Mouse (Mus musculus): ENCODE data around the gene Tufm.
"Not testable (repeated sequence)": the region's sequence is repeated elsewhere in the genome, so short reads cannot be mapped to it uniquely, and the experiment has no call there.

The Tufm gene

DNA sequence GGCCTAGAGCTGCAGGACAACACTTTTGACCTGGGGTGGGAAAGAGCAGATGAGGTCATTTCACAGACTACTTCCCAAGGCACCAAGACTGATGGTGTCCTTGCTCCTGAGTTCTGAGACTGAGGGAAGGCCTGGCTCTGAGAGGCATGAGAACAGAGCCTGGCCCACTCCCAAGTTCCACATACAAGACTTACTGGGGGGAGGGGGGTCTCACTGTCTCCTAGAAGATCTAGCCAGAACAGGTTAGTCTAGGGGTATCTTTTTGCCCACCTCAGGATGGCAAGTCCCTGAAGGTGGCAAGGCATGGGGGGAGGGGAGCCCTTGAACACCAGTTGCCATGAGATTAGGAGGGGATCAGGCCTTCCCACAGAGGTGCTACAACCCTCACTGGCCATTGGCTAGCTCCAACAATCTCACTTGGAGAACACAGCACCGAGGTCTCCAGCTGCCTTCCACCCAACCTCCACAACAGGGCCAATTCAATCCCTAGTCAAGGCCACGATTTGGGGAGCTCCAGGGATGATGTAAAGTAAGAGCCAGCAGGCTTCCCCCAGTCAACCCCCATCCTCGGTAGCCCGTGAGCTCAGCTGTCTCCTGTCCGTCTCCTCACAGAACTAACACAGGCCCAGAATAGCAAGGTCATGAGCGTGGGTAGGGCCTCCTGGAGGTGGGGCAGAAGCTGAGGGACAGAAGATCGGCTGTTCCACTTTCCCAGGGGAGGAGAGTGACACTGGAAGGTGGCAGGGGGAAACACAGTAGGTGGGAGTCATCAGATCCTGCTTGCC, 21.7 kb upstream of the Tufm start:
- no peak for DNase-seq (ENCODE audit: low read depth in 1 of 2, low spot score in 2 of 2)

GRCm38 (mm10) chr7:126466116-126466515, 21.0 kb upstream of the Tufm start:
- no peak for DNase-seq (ENCODE audit: low read depth in 1 of 2, low spot score in 2 of 2)

DNA sequence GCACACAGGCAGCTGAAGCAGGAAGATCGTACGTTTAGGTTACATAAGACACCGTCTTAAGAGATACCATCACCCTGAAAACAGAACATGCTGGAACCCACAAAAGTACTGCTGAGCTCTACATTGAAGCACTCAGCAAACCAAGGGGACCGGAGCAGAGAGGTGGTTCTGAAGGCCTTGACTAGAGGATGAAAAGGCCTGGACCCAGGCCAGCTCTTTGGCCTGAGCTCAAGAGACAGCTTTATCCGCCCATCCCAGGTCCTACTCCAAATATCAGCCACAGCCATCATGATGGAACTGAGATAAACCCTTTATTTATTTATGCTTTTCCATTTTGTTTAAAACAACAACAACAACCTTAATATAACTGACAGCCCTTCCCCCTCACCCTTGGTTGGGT, 20.5 kb upstream of the Tufm start:
- no peak for DNase-seq (ENCODE audit: low read depth in 1 of 2, low spot score in 2 of 2)

DNA sequence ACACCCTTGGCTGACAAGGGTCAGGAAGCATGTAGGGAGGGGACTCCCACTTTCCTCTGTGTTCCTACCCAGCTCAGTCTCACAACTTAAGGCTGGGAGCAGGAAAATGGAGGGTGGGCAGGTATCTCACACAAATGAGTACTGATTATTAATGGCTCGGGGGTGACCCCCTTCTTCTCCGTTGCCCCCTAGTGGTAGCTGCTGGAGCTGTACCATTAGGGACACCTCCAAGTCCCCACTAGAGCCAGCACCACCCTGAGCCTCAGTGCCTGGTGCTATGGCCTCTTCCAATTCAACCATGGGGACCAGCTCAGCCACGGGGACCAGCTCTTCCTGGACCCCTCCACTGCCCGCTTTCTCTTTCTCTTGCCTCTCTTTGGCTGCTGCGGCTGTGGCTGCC, 19.9 kb upstream of the Tufm start:
- DNase-seq (ENCODE audit: low read depth in 1 of 2, low spot score in 2 of 2), result no peak

GRCm38 (mm10) chr7:126467834-126468627, 19.1 kb upstream of the Tufm start:
- no peak for DNase-seq (ENCODE audit: low read depth in 1 of 2, low spot score in 2 of 2)

GRCm38 (mm10) chr7:126470077-126470476, 17.1 kb upstream of the Tufm start:
- DNase-seq (ENCODE audit: low read depth in 1 of 2, low spot score in 2 of 2), result no peak

DNA sequence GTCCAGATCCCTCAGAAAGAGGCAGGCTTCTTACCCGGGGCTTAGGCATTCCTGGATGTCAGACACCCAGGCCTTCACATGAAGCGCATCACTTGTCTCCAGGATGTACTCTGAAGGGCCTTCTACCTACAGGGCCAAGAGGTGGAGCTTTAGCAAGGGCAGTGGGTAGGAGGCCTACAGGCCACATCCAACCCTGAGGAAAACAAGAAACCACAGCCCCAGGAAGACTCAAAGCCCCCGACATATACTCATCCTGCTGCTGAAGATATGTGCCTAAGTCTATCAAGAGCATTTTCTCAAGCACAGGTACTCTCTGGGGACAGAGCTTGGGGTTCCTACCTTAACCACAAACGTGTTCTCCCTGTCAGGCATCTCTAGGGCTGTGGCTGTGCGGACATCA, 15.8 kb upstream of the Tufm start:
- DNase-seq (ENCODE audit: low read depth in 1 of 2, low spot score in 2 of 2), result no peak

- DNase-seq (ENCODE audit: low read depth in 1 of 2, low spot score in 2 of 2), result no peak
Observed at GRCm38 (mm10) chr7:126471853-126472252, 15.3 kb upstream of the Tufm start.

GRCm38 (mm10) chr7:126472306-126472705, 14.9 kb upstream of the Tufm start:
- DNase-seq (ENCODE audit: low read depth in 1 of 2, low spot score in 2 of 2), result no peak

DNA sequence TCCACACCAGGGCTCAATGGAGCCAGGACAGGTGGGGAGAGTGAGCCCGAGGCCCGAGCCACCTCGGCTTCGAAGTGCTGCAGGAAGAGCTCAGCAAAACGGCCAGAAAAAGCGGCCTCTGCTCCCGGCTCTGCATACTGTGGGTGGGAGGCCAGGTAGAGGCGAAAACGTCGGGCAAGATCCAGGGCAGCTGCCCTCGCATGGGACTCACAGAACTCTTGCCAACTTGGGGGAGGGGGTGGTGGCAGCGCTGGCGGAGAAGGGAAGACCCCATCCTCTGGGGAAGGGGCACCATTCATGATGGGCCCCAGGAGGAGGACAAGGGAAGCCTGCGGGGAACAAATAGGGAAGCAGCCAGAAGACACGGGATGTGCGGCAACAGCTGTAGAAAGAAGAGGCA, 14.4 kb upstream of the Tufm start:
- no peak for DNase-seq (ENCODE audit: low read depth in 1 of 2, low spot score in 2 of 2)

- no peak for DNase-seq (ENCODE audit: low read depth in 1 of 2, low spot score in 2 of 2)
Observed at GRCm38 (mm10) chr7:126473470-126474086, 13.6 kb upstream of the Tufm start.

DNA sequence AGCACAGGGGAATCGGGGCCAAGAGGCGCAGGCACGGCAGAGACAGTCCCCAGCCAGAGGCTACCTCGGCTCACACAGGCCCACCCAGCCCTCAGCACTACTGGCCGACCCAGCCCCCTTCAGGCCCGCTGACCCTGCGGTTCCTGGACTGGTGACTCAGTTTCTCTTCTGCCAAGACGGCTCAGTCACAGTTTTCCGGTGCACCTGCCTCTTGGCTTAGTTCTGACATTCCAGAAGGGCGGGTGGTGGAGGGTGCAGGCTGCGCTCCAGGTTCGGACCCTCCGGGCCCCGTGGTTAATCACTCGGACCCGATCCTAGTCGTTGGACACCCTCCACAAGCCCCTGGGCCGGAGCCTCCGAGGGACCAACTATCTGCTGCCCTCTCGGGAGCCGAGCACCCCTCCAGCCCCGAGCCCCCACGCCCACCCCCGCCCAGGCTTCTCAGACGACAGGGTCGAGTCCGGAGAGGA, 12.6 kb upstream of the Tufm start:
- no peak for DNase-seq (ENCODE audit: low read depth in 1 of 2, low spot score in 2 of 2)

- DNase-seq (ENCODE audit: low read depth in 1 of 2, low spot score in 2 of 2), result peak; percentile 54 to 75
Observed at GRCm38 (mm10) chr7:126474993-126475581, 12.1 kb upstream of the Tufm start, which contains the start of gene Sh2b1. Gene Sh2b1, minus strand, starts transcription at chr7:126475424.

DNA sequence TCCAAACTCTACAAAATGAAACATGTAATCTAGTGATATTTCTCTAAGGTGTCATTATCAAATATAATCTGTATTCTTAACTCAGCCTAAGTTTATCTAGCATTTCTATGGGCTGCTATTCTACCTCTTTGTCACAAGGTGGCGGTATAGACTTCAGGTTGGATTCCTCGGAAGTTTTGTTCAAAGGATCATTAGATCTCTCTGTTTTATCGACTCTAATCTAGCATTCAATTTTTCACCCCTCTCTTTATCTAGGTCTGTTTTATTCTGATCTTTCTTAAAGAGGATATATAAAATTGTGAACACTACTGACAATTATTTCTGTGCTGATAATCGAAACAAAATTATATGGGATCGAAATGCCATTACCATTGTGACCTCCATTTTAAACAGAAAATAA, 5.5 kb upstream of the Tufm start:
- no peak for DNase-seq (ENCODE audit: low read depth in 1 of 2, low spot score in 2 of 2)

DNA sequence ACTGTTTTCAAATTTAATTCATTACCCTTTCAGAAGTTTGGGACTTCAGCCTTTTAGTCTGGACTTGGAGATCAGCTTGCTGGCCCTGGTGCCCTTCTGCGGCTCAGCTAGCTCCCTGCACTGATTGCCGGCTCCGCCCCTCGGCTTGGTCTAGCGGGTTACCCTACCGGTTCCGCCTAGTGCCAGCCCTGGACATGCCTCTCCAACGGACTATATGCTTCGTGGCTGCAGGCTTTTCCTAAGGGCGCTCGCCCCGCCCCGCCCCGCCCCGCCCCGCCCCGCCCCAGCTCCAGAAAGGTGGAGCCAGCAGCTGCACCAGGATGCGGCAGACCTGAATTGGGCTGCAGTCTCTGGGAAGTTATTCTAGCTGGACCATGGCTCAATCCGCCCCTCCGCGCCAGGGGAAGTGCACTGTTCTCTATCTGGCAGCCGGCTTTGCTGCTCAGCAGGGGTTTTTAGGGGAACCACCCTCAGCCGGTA, 4.7 kb upstream of the Tufm start:
- peak; percentile 53 to 59 for DNase-seq (ENCODE audit: low read depth in 1 of 2, low spot score in 2 of 2)

- not testable (repeated sequence) for DNase-seq (ENCODE audit: low read depth in 1 of 2, low spot score in 2 of 2)
Observed at GRCm38 (mm10) chr7:126487617-126488385, 640 bp downstream of the Tufm start.

GRCm38 (mm10) chr7:126491005-126491404, 3.8 kb downstream of the Tufm start:
- no peak for DNase-seq (ENCODE audit: low read depth in 1 of 2, low spot score in 2 of 2)

DNA sequence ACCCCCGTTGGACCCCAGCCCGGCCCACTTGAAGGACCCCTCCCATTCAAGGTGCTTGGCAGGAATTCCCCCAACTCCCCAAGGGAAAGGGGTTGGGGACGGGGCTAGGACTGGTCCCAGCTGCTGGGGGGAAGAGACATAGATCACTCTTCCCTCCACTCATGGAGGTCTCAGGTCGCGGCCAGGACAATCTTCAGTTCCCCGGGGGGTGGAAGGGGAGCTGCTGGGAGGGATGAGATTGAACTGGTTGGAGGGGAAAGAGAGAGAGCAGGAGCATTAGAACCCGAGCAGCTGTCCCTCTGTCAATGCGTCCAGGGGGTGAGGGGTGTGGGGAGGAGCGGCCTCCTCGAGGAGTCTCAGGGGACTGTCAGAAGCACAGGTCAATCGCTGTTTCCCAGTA, 4.8 kb downstream of the Tufm start:
- DNase-seq (ENCODE audit: low read depth in 1 of 2, low spot score in 2 of 2), result no peak

- no peak for DNase-seq (ENCODE audit: low read depth in 1 of 2, low spot score in 2 of 2)
Observed at GRCm38 (mm10) chr7:126494120-126494519, 7.0 kb downstream of the Tufm start.

GRCm38 (mm10) chr7:126496475-126496874, 9.3 kb downstream of the Tufm start:
- no peak for DNase-seq (ENCODE audit: low read depth in 1 of 2, low spot score in 2 of 2)

- DNase-seq (ENCODE audit: low read depth in 1 of 2, low spot score in 2 of 2), result no peak
Observed at GRCm38 (mm10) chr7:126497966-126498365, 10.8 kb downstream of the Tufm start.

Measured in monocyte, adult 2 months (primary cell).